Mouse (Mus musculus) cortical plate, adult 2 months (tissue): ENCODE data around the gene Ggcx. TPM values are rescaled to one million over a fixed set of nuclear protein-coding genes. Genes with fewer than 3 reads are reported as not detected.

Source experiments
- H3K27ac ChIP-seq: fragments of 200-500 bp; 2 replicates; pipeline ENCODE4 v1.5.1; 2012; ENCODE audit warnings: low read length, control low read depth, inconsistent platforms; ENCODE audit not compliant: insufficient read depth
- H3K4me1 ChIP-seq: fragments of 200-500 bp; 2 replicates; pipeline ENCODE4 v1.6.1; 2011; ENCODE audit warnings: low read length; ENCODE audit not compliant: control insufficient read depth, insufficient read depth
- H3K4me3 ChIP-seq: fragments of 200-500 bp; 2 replicates; pipeline ENCODE4 v1.5.1; 2011; ENCODE audit warnings: mild to moderate bottlenecking, low read length, control low read depth; ENCODE audit not compliant: insufficient read depth
- CTCF ChIP-seq: fragments of 200-500 bp; IDR thresholded peaks from 2 replicates; pipeline ENCODE4 v1.5.1; 2011; ENCODE audit warnings: mild to moderate bottlenecking, control low read depth, low read length; ENCODE audit not compliant: insufficient read depth; ENCODE audit errors: extremely low read depth
- POLR2A ChIP-seq: fragments of 200-500 bp; IDR thresholded peaks from 2 replicates; pipeline ENCODE4 v1.6.1; 2011; ENCODE audit warnings: mild to moderate bottlenecking, low read length, control low read depth; ENCODE audit not compliant: insufficient read depth; ENCODE audit errors: extremely low read depth
- polyA plus RNA-seq: library from polyadenylated mRNA; depleted of rRNA; stranded (reverse); fragments of >200 nt; gene quantifications from 2 replicates; pipeline ENCODE4 v1.2.3, GENCODE M21; 2012; rRNA removed

The Ggcx gene
- 17.7 and 22.5 TPM in 2 replicates for polyA plus RNA-seq

DNA sequence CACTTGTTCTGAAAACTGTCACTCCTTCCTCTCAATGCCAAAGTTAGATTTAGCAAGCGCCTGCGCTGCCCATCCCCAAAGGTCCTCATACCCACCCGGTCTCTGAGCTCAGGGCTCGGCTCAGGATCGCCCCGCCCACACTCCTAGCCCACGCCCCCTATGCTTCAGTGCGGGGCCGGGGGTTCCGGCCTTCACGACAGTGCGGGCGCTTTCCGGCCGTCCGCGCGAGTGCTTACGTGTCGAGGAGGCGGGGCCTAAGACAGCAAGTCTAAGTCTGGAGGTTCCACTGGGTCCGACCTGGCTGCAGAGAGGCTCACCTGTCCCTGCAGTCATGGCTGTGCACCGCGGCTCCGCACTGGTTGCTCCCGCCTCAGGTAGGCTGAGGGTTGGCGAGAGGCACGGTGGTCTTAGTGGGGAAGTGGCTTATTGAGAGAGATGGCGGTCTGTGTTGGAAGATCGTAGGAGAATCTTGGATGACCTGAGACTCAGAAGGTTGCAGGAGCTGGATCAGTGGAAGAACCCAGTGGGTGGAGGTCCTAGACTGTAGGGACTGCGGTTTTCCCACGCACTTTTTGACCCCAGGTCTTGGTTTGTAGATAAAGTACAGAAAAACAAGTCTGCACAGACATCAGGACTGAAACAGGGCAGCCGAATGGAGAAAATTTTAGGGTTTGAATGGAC, at the start of gene Ggcx:
Ggcx (plus strand) TSS at position 233 of the 681 bp plus-strand sequence.
- H3K27ac ChIP-seq = 0 out of 2 replicates have a peak within 1 kb of the TSS, but pooled peaks have one; percentile 16

DNA sequence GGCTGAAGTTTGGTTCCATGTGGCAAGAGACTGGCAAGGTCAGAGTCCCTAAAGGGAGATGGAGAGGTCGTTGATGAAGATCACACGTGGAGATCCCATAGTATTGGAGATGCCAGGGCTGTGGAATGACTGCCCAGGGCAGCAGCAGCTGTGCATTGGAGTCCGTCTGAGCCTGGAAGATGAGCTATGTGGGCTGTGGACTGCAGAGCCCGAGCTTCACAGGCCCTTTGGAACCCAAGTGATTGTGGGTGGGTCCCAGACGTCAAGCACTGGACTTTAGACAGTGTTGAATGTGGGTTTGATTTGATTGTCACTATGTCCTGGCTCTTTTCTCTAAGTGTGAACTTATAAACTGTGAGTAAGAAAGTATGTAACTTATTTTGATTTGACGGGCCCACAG, 49.1 kb upstream of the Ggcx start:
- Histone ChIP-seq H3K4me3 (no peak overlapping the region), H3K27ac (no peak overlapping the region), H3K4me1 (no peaks in the 10 kb centered on the region)
- TF ChIP-seq CTCF = no peak
- TF ChIP-seq POLR2A = no peak

More for the DNA sequence above, at the start of gene Ggcx:
- peak; percentile 77 for TF ChIP-seq POLR2A
- TF ChIP-seq CTCF = no peak
- Histone ChIP-seq H3K4me1 (peaks cover 3% of the 10 kb centered on the region), H3K4me3 (peak within 1 kb of the TSS; percentile 87)

DNA sequence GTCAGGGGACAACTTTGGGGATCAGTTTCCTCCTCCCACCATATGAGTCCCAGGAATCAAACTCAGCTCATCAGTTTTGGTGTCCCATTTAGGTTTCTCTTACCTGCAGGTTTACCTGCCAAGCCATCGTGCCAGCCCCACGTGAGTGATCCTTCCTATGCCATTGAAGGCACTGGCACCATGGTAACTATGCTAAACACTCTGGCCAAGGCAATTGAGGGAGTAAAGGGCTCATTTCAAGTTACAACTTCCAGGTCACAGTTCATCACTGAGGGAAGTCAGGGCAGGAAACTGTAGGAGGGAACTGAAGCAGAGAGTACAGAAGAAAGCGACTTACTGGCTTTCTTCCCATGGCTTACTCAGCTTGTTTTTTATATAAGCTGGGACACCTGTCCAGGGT, 47.8 kb upstream of the Ggcx start:
- no peak overlapping the region for H3K4me3 ChIP-seq
- peaks cover 3% of the 10 kb centered on the region; the same call in 1 of the 2 replicates for H3K4me1 ChIP-seq
- no peak for TF ChIP-seq CTCF
- TF ChIP-seq POLR2A = no peak
- no peak overlapping the region for H3K27ac ChIP-seq

DNA sequence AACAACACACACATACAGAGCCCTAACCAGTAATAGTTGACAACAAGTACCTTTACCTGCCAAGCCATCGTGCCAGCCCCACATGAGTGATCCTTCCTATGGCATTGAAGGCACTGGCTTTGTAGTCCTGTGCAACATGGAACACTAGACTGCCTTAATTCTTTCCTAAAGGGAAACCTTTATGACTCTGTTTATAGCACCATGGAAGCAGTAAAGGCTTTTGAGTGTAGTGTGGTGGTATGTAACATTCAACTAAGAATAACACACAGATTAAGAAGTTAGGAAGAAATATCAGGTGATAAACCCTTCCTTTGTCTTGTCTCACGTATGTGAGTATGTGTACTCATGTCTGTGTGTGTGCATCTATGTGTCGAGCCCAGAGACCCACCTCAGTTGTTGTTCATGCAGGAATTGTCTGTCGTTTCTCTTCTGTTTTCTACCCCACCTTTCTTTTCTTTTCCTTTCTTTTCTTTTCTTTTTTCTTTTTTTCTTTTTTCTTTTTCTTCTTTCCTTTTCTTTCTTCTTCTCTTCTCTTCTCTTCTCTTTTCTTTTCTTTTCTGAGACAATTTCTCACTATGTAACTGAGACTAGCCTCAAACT, 47.2 kb upstream of the Ggcx start, which contains the start of gene Rnf181:
Rnf181 (minus strand) TSS at position 113 of the 600 bp plus-strand sequence.
- TF ChIP-seq CTCF = no peak
- TF ChIP-seq POLR2A = no peak
- Histone ChIP-seq H3K4me3 (no peak within 1 kb of the TSS), H3K4me1 (peaks cover 3% of the 10 kb centered on the region; the same call in 1 of the 2 replicates), H3K27ac (no peak within 1 kb of the TSS)

DNA sequence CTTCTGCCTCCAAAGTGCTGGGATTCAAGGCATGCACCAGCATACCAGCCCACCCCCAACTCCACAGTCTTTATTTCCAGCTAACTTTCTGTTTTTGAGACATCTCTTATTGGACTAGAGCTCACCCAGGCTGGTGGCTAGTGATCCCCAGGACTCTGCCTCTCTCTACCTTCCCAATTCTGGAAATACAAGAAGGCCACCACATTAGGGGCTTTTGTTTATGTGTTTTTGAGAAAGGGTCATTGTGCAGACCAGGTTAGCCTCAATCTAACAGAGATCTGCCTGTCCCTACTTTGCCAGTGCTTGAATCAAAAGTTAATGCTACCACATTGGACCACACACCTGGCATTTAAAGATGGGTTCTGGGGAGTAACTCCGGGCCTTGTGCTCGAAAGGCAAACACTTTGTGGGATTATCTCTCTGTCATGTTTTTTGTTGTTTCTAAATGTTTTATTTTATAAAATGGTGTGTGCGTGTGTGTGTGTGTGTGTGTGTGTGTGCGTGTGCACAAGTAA, 46.6 kb upstream of the Ggcx start:
- TF ChIP-seq POLR2A (no peak), CTCF (no peak)
- H3K4me1 ChIP-seq = peaks cover 3% of the 10 kb centered on the region; the same call in 1 of the 2 replicates
- H3K4me3 ChIP-seq = no peak overlapping the region
- H3K27ac ChIP-seq = no peak overlapping the region

DNA sequence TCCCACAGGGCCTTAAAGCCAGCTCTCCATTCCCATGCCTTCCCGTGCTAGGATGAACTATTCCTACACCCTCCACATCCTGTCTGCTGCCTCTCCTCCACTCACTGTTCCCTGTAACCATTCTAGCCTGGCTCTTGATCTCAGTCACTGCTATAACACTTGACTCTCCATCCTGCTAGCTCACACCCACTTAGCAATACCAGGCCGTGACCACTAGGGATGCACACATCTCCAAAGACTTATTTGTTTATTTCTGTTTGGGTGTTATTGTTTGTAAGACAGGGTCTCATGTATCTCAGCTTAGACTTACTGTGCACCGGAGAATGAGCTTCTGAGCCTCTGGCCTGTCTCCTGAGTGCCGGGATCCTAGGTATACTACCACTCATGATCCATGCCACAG, 44.6 kb upstream of the Ggcx start:
- H3K4me1 ChIP-seq = peaks cover 3% of the 10 kb centered on the region; the same call in 1 of the 2 replicates

DNA sequence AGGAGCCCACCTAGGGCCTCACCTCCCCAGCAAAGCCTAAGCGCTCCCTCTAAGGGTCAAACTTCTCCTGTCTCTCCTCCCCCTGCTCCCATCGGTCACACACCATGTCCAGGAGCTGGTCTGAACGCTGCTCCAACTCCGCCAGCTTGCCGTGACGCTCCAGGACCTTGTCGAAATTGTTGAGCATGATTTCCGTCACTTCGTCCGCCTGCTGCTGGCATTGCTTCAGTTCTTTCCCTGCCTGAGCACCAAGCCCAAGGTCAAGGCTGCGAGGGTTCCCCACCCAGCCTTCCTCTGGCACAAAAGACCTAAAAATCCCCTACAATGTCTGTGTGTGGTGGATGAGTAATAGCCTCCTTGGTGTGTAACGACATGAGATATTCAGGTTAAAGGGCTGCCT, 44.0 kb upstream of the Ggcx start:
- peaks cover 3% of the 10 kb centered on the region; the same call in 1 of the 2 replicates for H3K4me1 ChIP-seq
- H3K4me3 ChIP-seq = no peak overlapping the region
- TF ChIP-seq CTCF = no peak
- no peak for TF ChIP-seq POLR2A
- no peak overlapping the region for H3K27ac ChIP-seq

More for the DNA sequence above, 44.6 kb upstream of the Ggcx start:
- TF ChIP-seq CTCF = no peak
- no peak for TF ChIP-seq POLR2A
- no peak overlapping the region for H3K4me3 ChIP-seq
- H3K27ac ChIP-seq = no peak overlapping the region

DNA sequence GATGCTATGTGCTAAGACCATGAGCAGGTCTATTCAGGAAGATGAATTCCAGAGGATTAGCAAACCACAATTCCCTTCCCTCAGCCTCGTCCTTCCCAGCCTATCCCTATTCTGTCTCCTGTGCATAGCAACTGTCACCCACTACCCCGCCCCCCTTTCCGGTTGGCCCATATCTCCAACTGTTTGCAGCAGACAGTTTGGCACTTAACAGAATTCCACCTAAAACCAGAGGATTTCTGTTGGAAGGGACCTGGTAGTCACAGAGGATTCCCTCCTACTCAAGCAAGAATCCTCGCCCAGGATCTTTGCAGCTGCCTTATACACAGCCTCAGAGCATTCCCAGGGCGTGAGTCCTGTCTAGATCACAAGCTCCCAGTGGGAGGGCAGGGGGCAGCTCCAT, 43.0 kb upstream of the Ggcx start:
- TF ChIP-seq CTCF (no peak), POLR2A (no peak)
- peaks cover 3% of the 10 kb centered on the region; the same call in 1 of the 2 replicates for H3K4me1 ChIP-seq
- no peak overlapping the region for H3K27ac ChIP-seq
- no peak overlapping the region for H3K4me3 ChIP-seq

DNA sequence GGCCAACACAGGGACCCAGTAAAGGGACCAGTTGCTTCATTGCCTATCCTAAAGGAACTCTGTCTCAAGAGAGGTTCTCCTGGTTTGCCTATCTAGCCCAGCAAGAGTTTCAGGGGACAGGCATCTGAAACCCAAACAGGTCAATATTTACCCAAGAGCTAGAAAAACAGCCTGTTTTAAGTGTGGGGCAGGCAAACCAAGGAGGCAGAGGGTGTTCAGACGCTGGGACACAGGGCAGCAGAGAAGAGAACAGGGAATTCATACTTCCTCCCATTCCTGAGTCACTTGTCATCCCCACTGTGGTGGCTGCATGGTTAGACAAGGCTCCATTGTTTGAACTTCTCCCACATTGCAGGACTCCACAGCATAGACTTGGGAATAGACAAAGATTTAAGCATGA, 42.5 kb upstream of the Ggcx start:
- peaks cover 3% of the 10 kb centered on the region; the same call in 1 of the 2 replicates for H3K4me1 ChIP-seq
- no peak overlapping the region for H3K4me3 ChIP-seq
- H3K27ac ChIP-seq = no peak overlapping the region
- no peak for TF ChIP-seq POLR2A
- no peak for TF ChIP-seq CTCF

DNA sequence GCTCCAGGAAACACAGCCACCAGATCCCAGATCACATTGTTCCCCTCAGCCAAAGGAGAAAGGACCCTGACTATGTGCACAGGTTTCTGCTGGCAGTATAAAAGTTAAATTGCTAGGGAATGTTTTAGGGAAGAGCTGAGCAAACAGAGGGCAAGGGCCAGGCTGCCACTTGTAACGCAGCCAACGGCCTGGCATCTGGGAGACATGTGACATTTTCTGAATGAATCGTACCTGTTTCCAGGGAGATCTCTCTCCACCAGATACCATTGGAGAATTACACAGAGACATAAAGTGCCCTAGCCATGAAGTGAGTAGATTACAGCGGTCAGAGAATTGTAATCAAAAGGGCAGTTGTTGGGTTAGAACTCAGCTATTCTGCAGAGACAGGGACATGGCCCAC, 40.9 kb upstream of the Ggcx start:
- H3K4me3 ChIP-seq = no peak overlapping the region
- H3K4me1 ChIP-seq = peaks cover 3% of the 10 kb centered on the region; the same call in 1 of the 2 replicates
- TF ChIP-seq CTCF = no peak
- H3K27ac ChIP-seq = no peak overlapping the region
